Mouse (Mus musculus) CH12.LX (cell line): ENCODE data around the gene Slc43a2. TPM values are rescaled to one million over a fixed set of nuclear protein-coding genes. Genes with fewer than 3 reads are reported as not detected.

Source experiments
- DNase-seq: peaks from one replicate; pipeline ENCODE4 v3.0.0-alpha.2; 2013; ENCODE audit errors: extremely low read depth
- H3K27ac ChIP-seq: 2 replicates; pipeline ENCODE4 v1.5.1; 2012; ENCODE audit warnings: low read depth, mild to moderate bottlenecking, control low read depth, moderate library complexity; ENCODE audit not compliant: insufficient read depth
- H3K27me3 ChIP-seq: replicated peaks from 2 replicates; pipeline ENCODE3; 2012; ENCODE audit warnings: inconsistent platforms
- H3K36me3 ChIP-seq, 2 experiments: replicated peaks in 1 of 2; 2 replicates each; pipeline versions ENCODE3 to v1.6.1; 2012; ENCODE audit warnings: inconsistent platforms in 1 of 2, low read length in 1 of 2, mild to moderate bottlenecking in 1 of 2, mixed read lengths in 1 of 2, moderate library complexity in 1 of 2; ENCODE audit not compliant: control insufficient read depth in 1 of 2, insufficient read depth in 1 of 2
- H3K4me1 ChIP-seq, 2 experiments: 2 replicates each; pipeline ENCODE4 v1.6.1; 2012; ENCODE audit warnings: inconsistent platforms in 1 of 2, moderate library complexity in 1 of 2; ENCODE audit not compliant: insufficient read depth in 2 of 2, control insufficient read depth in 1 of 2
- H3K4me2 ChIP-seq: 2 replicates; pipeline ENCODE4 v1.6.1; 2012; ENCODE audit warnings: low read depth, mild to moderate bottlenecking, control low read depth; ENCODE audit not compliant: poor library complexity, insufficient read depth, severe bottlenecking
- H3K4me3 ChIP-seq, 3 experiments: fragments of 150-350 bp in 1 of 3; sonication (generic) in 1 of 3; replicated peaks in 1 of 3; 2 replicates each; pipeline versions ENCODE3 to v1.5.1; 2011 to 2012; ENCODE audit warnings: low read depth in 2 of 3, low read length in 2 of 3, mild to moderate bottlenecking in 2 of 3, moderate library complexity in 2 of 3, control low read depth in 1 of 3, improper control_type of control experiment in 1 of 3, inconsistent platforms in 1 of 3, mixed read lengths in 1 of 3; ENCODE audit not compliant: poor library complexity in 1 of 3
- H3K79me2 ChIP-seq: replicated peaks from 2 replicates; pipeline ENCODE4 v1.6.1; 2012; ENCODE audit warnings: mild to moderate bottlenecking, moderate library complexity; ENCODE audit not compliant: control insufficient read depth, poor library complexity, insufficient read depth, severe bottlenecking; ENCODE audit errors: extremely low read depth
- H3K9ac ChIP-seq: 2 replicates; pipeline ENCODE4 v1.6.1; 2012; ENCODE audit warnings: low read depth, mild to moderate bottlenecking, control low read depth, moderate library complexity; ENCODE audit not compliant: insufficient read depth
- H3K9me3 ChIP-seq: replicated peaks from 2 replicates; pipeline ENCODE3; 2012; ENCODE audit warnings: low read length, inconsistent platforms, mixed read lengths
- BHLHE40 ChIP-seq: IDR thresholded peaks from 2 replicates; pipeline ENCODE4 v1.6.1; 2011; ENCODE audit warnings: mild to moderate bottlenecking, low read depth, low read length, improper control_type of control experiment
- CHD2 ChIP-seq: IDR thresholded peaks from 2 replicates; pipeline ENCODE4 v1.6.1; 2011; ENCODE audit warnings: low read length, improper control_type of control experiment
- CTCF ChIP-seq, 2 experiments: IDR thresholded peaks in 1 of 2; conservative IDR thresholded peaks in 1 of 2; 2 replicates each; pipeline ENCODE4 v1.5.1; 2011 to 2012; ENCODE audit warnings: low read depth in 2 of 2, low read length in 2 of 2, improper control_type of control experiment in 1 of 2, inconsistent platforms in 1 of 2, mild to moderate bottlenecking in 1 of 2, moderate library complexity in 1 of 2
- E2F4 ChIP-seq: IDR thresholded peaks from 2 replicates; pipeline ENCODE4 v1.6.1; 2011; ENCODE audit warnings: low read depth, low read length, improper control_type of control experiment; ENCODE audit not compliant: insufficient replicate concordance
- GABPA ChIP-seq: IDR thresholded peaks from 2 replicates; pipeline ENCODE4 v1.6.1; 2012; ENCODE audit warnings: low read depth, low read length, improper control_type of control experiment, inconsistent platforms; ENCODE audit not compliant: insufficient replicate concordance
- HCFC1 ChIP-seq: IDR thresholded peaks from 2 replicates; pipeline ENCODE4 v1.6.1; 2012; ENCODE audit warnings: low read depth, mild to moderate bottlenecking, inconsistent platforms, low read length, improper control_type of control experiment
- IRF4 ChIP-seq: IDR thresholded peaks from 2 replicates; pipeline ENCODE4 v1.6.1; 2014; ENCODE audit warnings: low read depth, mild to moderate bottlenecking, inconsistent platforms, low read length, improper control_type of control experiment
- JUN ChIP-seq: IDR thresholded peaks from 2 replicates; pipeline ENCODE4 v1.6.1; 2011; ENCODE audit warnings: low read depth, mild to moderate bottlenecking, low read length, improper control_type of control experiment, moderate library complexity; ENCODE audit not compliant: insufficient read depth
- JUND ChIP-seq: conservative IDR thresholded peaks from 2 replicates; pipeline ENCODE4 v1.6.1; 2011; ENCODE audit warnings: low read depth, low read length, improper control_type of control experiment
- MAFK ChIP-seq: IDR thresholded peaks from 2 replicates; pipeline ENCODE4 v1.6.1; 2011; ENCODE audit warnings: low read length, improper control_type of control experiment; ENCODE audit not compliant: insufficient replicate concordance
- MAX ChIP-seq: IDR thresholded peaks from 2 replicates; pipeline ENCODE4 v1.6.1; 2011; ENCODE audit warnings: low read length, improper control_type of control experiment
- MAZ ChIP-seq: IDR thresholded peaks from 2 replicates; pipeline ENCODE4 v1.6.1; 2012; ENCODE audit warnings: low read depth, mild to moderate bottlenecking, inconsistent platforms, low read length, improper control_type of control experiment, moderate library complexity
- MEF2A ChIP-seq: IDR thresholded peaks from 2 replicates; pipeline ENCODE4 v1.6.1; 2014; ENCODE audit warnings: low read depth, mild to moderate bottlenecking, inconsistent platforms, low read length, improper control_type of control experiment, borderline replicate concordance
- MXI1 ChIP-seq: IDR thresholded peaks from 2 replicates; pipeline ENCODE4 v1.6.1; 2011; ENCODE audit warnings: mild to moderate bottlenecking, low read depth, low read length, improper control_type of control experiment
- MYC ChIP-seq: IDR thresholded peaks from 2 replicates; pipeline ENCODE4 v1.6.1; 2011; ENCODE audit warnings: low read depth, mild to moderate bottlenecking, improper control_type of control experiment, low read length
- NELFE ChIP-seq: IDR thresholded peaks from 2 replicates; pipeline ENCODE4 v1.6.1; 2011; ENCODE audit warnings: low read depth, low read length, improper control_type of control experiment
- NRF1 ChIP-seq: IDR thresholded peaks from 2 replicates; pipeline ENCODE4 v1.6.1; 2014; ENCODE audit warnings: low read depth, mild to moderate bottlenecking, inconsistent platforms, low read length, improper control_type of control experiment, moderate library complexity
- PAX5 ChIP-seq: IDR thresholded peaks from 2 replicates; pipeline ENCODE4 v1.6.1; 2012; ENCODE audit warnings: low read length, inconsistent platforms, mixed read lengths
- POLR2A ChIP-seq: IDR thresholded peaks from 2 replicates; pipeline ENCODE4 v1.6.1; 2011; ENCODE audit warnings: low read depth, mild to moderate bottlenecking, improper control_type of control experiment, low read length
- POLR2AphosphoS2 ChIP-seq: IDR thresholded peaks from 2 replicates; pipeline ENCODE4 v1.6.1; 2011; ENCODE audit warnings: low read depth, low read length, improper control_type of control experiment
- RCOR1 ChIP-seq: conservative IDR thresholded peaks from 2 replicates; pipeline ENCODE4 v1.6.1; 2012; ENCODE audit warnings: low read depth, mild to moderate bottlenecking, inconsistent platforms, low read length, improper control_type of control experiment
- SIN3A ChIP-seq: IDR thresholded peaks from 2 replicates; pipeline ENCODE4 v1.6.1; 2012; ENCODE audit warnings: low read length, improper control_type of control experiment, inconsistent platforms
- SMC3 ChIP-seq: IDR thresholded peaks from 2 replicates; pipeline ENCODE4 v1.6.1; 2011; ENCODE audit warnings: low read depth, low read length, improper control_type of control experiment
- TBP ChIP-seq: conservative IDR thresholded peaks from 2 replicates; pipeline ENCODE4 v1.6.1; 2011; ENCODE audit warnings: low read depth, low read length, improper control_type of control experiment
- UBTF ChIP-seq: IDR thresholded peaks from 2 replicates; pipeline ENCODE4 v1.6.1; 2012; ENCODE audit warnings: low read depth, mild to moderate bottlenecking, inconsistent platforms, low read length, improper control_type of control experiment, moderate library complexity
- USF1 ChIP-seq: IDR thresholded peaks from 2 replicates; pipeline ENCODE4 v1.6.1; 2014; ENCODE audit warnings: low read depth, mild to moderate bottlenecking, inconsistent platforms, low read length, improper control_type of control experiment
- USF2 ChIP-seq: conservative IDR thresholded peaks from 2 replicates; pipeline ENCODE4 v1.6.1; 2011; ENCODE audit warnings: low read depth, low read length, improper control_type of control experiment
- ZC3H11A ChIP-seq: IDR thresholded peaks from 2 replicates; pipeline ENCODE4 v1.6.1; 2012; ENCODE audit warnings: low read depth, mild to moderate bottlenecking, inconsistent platforms, low read length, improper control_type of control experiment
- ZKSCAN1 ChIP-seq: IDR thresholded peaks from 2 replicates; pipeline ENCODE4 v1.6.1; 2012; ENCODE audit warnings: low read depth, inconsistent platforms, low read length, improper control_type of control experiment, borderline replicate concordance
- ZMIZ1 ChIP-seq: IDR thresholded peaks from 2 replicates; pipeline ENCODE4 v1.6.1; 2012; ENCODE audit warnings: low read depth, mild to moderate bottlenecking, inconsistent platforms, low read length, improper control_type of control experiment
- ZNF384 ChIP-seq: IDR thresholded peaks from 2 replicates; pipeline ENCODE4 v1.6.1; 2012; ENCODE audit warnings: low read depth, low read length, improper control_type of control experiment, inconsistent platforms
- dilution Hi-C: fragments of 300-500 bp; cut with MboI; formaldehyde crosslinking; loops from 2 replicates; pipeline ENCODE4 v1.14.3; 2020; ENCODE audit warnings: low sequenced_read_pairs; ENCODE audit not compliant: extremely low pct_unique_long_range_greater_than_20kb, extremely low pct_ligation_motif_present
- in situ Hi-C: fragments of 300-500 bp; cut with MboI; formaldehyde crosslinking; loops from 3 replicates; pipeline ENCODE4 v1.14.3; 2019; ENCODE audit warnings: low sequenced_read_pairs, low pct_ligation_motif_present, low pct_unique_long_range_greater_than_20kb, mixed read lengths
- polyA plus RNA-seq: library from polyadenylated mRNA; unstranded; fragments of >175 nt; gene quantifications from 2 replicates; pipeline ENCODE4 v1.2.1, GENCODE M21; 2012; ENCODE audit warnings: low read depth; ENCODE audit not compliant: insufficient read length
- total RNA-seq, 2 experiments: library from RNA; depleted of rRNA; stranded (reverse); fragments of 300-350 nt in 1 of 2; fragments of >200 nt in 1 of 2; gene quantifications; 2 replicates each; pipeline ENCODE4 v1.2.3; 2012 to 2014

The Slc43a2 gene
- total and polyA plus RNA-seq, 3 experiments: 5.0 to 8.9 (median 8.8) TPM

- TF ChIP-seq UBTF: no peak
- no peak for TF ChIP-seq NELFE
- no peak for TF ChIP-seq MEF2A
- TF ChIP-seq IRF4: no peak
- no peak for TF ChIP-seq CHD2
- no peak overlapping the region for H3K4me2 ChIP-seq
- H3K4me1 ChIP-seq: peaks cover 24 to 47% of the 10 kb centered on the region in 2 experiments
- no peaks in the 10 kb centered on the region for H3K27me3 ChIP-seq
- dilution Hi-C loops (no loop called here), in situ Hi-C loops (loop anchor here (5.0 kb wide), 1 partner anchor 42 kb away; the partner anchor contains the start of gene Slc43a2)
- H3K4me3 ChIP-seq: no peak overlapping the region
- no peaks in the 10 kb centered on the region for H3K9me3 ChIP-seq
- no peak for DNase-seq
- H3K27ac ChIP-seq: no peak overlapping the region
- H3K36me3 ChIP-seq: peaks cover 5 to 30% of the 10 kb centered on the region in 2 experiments
- no peak overlapping the region for H3K9ac ChIP-seq
- no peaks in the 10 kb centered on the region for H3K79me2 ChIP-seq
Observed at GRCm38 (mm10) chr11:75574378-75575123, 43.1 kb downstream of the Slc43a2 start.

GRCm38 (mm10) chr11:75575560-75576123, 44.1 kb downstream of the Slc43a2 start:
- no peaks in the 10 kb centered on the region for H3K79me2 ChIP-seq
- H3K4me2 ChIP-seq: no peak overlapping the region
- peak; percentile 81 for DNase-seq
- no peak overlapping the region for H3K9ac ChIP-seq
- in situ Hi-C loops (no loop called here), dilution Hi-C loops (no loop called here)
- no peak overlapping the region for H3K27ac ChIP-seq
- no peaks in the 10 kb centered on the region for H3K9me3 ChIP-seq
- H3K4me1 ChIP-seq: peaks cover 24 to 47% of the 10 kb centered on the region in 2 experiments
- peaks cover 2 to 20% of the 10 kb centered on the region in 2 experiments for H3K36me3 ChIP-seq
- no peak overlapping the region for H3K4me3 ChIP-seq
- no peaks in the 10 kb centered on the region for H3K27me3 ChIP-seq
- TF ChIP-seq E2F4 (no peak), HCFC1 (no peak), ZMIZ1 (no peak), USF1 (peak; percentile 22), RCOR1 (no peak), TBP (no peak), JUN (no peak), NRF1 (no peak), SMC3 (no peak), MXI1 (no peak), SIN3A (no peak; the same call in 1 of the 2 replicates), BHLHE40 (peak; percentile 70), MAFK (no peak), USF2 (no peak), MAZ (no peak), UBTF (no peak), MEF2A (no peak), NELFE (no peak), MYC (no peak), POLR2AphosphoS2 (no peak), CHD2 (0 out of 2 replicates have a peak, but pooled peaks have one; percentile 17), ZKSCAN1 (no peak), CTCF (conservative IDR thresholded peaks at IDR 0.05 in 1 of 2, IDR thresholded peaks at IDR 0.05 in 1 of 2; ENCODE audit: low read depth in 2 of 2, low read length in 2 of 2) (no peak), GABPA (no peak), IRF4 (peak; percentile 41; the same call in 1 of the 2 replicates), ZNF384 (no peak), POLR2A (no peak), ZC3H11A (no peak), JUND (no peak), PAX5 (no peak), MAX (no peak)
